Mouse (Mus musculus) spleen, postnatal 10 days (tissue): ENCODE measurements around the gene Marf1.

Source experiments
- DNase-seq, 2 experiments: peaks; one replicate each; pipeline ENCODE4 v3.0.0; 2021 to 2022; ENCODE audit warnings: low spot score in 2 of 2

Marf1 gene

DNA sequence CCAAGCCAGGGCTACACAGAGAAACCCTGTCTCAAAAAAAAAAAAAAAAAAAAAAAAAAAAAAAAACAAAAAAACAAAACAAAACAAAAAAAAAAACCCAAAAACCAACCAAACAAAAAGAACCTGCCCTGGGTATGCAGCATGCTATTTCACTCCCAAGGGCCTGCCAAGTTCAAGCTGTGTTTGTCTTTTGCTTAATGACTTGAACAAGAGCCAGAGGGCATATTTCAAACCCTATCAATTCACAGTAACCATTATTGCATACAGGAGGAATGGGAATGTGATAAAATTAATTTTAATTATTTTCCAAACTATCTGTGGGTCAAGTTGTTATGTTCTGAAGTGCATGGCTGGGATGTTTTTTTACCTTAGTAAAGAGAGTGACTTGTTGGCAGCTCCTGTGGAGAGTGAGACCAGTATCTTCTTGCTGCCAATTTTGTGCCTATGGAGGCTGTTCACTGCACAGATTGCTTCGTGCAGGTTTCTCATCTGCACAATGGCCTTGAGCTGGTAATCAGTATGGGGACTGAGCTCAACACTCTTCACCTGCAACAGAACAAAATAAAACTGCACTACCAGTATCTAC, 25.1 kb downstream of the Marf1 start:
- no peak for DNase-seq

DNA sequence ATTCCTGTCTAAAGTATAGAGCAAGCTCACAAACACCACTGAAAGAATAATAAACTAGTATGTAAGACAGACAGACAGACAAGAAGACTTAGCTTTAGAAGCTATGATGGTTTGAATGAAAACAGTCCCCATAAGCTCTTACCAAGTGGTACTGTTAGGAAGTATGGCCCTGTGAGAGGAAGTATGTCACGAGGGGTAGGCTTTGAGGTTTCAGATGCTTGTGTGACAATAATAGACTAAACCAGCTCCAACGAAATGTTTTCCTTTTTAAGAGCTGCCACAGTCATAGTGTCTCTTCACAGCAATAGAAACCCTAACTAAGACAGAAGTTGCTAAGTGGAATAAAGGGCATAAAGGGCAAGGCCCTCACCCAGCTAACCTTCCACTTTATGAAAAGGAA, 28.1 kb downstream of the Marf1 start:
- no peak for DNase-seq

GRCm38 (mm10) chr16:14131838-14132237, 31.3 kb downstream of the Marf1 start:
- no peak for DNase-seq

GRCm38 (mm10) chr16:14131376-14131775, 31.8 kb downstream of the Marf1 start:
- DNase-seq: no peak

- no peak for DNase-seq
Measured at GRCm38 (mm10) chr16:14130796-14131195, 32.4 kb downstream of the Marf1 start.

DNA sequence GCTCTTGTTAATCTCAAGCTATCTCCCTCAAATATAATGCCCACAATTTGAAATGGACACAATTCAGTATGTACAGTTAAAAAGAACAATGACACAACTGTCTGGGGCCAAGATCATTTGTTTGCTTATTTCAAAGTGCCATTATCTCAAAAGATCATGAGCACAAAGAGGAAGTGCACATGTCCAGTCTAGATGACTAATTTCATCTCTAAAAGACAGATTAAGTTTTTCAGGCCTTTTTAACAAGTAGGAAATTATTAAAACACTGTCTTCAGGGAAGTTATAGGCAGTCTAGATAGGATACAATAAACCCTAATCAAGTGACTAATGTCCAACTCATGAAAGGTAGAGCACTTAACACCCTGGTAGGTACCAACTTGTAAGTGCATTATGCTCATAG, 34.2 kb downstream of the Marf1 start:
- no peak for DNase-seq

GRCm38 (mm10) chr16:14125253-14125652, 37.9 kb downstream of the Marf1 start:
- DNase-seq: no peak

DNA sequence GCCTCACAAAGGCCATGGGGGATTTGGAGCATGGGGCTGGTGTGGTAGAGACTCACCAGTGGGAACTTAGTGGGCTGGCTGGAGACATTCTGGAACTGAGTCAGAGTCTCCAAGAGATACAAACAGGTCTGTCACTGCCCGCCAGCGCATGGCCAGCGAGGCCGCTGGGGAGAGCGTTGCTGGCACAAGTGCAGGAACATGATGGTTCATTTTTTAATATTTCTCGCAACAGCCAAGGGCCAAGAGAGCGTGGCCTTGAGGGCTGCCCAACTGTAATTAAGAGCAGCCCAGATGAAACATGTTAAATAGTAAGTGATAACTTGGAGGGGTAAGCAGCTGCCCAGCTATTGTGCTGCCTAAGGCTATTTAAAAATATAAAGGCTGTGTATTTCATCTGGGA, 38.4 kb downstream of the Marf1 start:
- no peak for DNase-seq

GRCm38 (mm10) chr16:14123901-14124300, 39.2 kb downstream of the Marf1 start:
- DNase-seq: no peak

DNA sequence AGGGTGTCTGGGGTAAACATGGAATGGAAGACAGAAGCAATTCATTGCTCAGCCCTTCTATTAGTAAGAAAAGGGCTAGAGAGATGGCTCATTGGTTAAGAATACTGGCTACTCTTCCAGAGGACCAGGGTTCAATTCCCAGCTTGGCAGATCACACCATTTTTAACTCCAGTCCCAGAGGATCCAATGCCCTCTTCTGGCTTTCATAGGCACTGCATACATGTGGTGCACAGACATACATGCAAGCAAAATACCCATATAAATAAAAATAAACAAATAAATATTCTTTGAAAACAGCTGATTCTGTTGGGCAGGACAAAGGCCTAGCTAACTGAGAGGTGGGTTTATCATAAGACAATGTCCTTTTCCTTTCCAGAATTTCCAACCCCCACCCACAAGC, 40.6 kb downstream of the Marf1 start:
- no peak for DNase-seq

DNA sequence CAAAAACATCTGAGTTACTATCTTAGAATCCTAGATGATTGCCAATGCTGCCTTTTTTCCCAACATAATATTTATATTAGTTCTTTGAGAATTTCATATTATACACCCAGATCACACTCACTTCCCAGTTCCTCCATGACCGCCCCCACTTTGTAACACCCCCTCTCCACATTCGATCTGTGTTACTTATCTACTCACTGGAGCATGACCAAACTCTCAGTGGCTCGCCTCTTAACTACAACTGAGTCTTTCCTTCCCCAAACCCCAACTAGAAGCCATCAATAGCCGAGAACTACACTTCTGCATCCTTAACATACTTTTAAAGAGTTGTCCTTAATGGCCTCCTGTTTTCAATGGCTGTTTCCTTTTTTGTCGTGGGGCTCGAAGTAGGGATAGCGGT, 41.6 kb downstream of the Marf1 start:
- DNase-seq: no peak

- no peak for DNase-seq
Measured at GRCm38 (mm10) chr16:14120941-14121340, 42.2 kb downstream of the Marf1 start.

GRCm38 (mm10) chr16:14117299-14117698, 45.9 kb downstream of the Marf1 start:
- DNase-seq: no peak

GRCm38 (mm10) chr16:14112742-14113141, 50.4 kb downstream of the Marf1 start:
- DNase-seq: no peak

- no peak for DNase-seq
Measured at GRCm38 (mm10) chr16:14112133-14112532, 51.0 kb downstream of the Marf1 start.

DNA sequence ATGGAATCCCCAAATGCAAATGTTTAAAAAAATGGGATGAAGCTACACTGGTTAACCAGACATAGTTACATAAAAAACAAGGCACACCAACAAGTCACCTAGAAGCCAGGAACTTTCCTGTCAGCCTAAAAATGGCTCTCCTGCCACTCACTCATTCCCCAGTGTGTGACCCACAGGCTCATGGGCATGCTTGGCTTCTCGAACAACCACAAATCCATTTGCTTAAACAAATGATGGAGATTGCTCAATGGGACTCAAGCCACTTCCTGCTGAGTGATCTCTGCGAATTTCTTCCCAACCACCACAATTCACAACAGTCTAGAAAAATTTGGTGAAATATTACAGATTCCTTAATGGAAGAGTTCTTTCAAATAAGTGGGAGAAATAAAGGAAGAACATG, 52.2 kb downstream of the Marf1 start:
- DNase-seq: no peak

DNA sequence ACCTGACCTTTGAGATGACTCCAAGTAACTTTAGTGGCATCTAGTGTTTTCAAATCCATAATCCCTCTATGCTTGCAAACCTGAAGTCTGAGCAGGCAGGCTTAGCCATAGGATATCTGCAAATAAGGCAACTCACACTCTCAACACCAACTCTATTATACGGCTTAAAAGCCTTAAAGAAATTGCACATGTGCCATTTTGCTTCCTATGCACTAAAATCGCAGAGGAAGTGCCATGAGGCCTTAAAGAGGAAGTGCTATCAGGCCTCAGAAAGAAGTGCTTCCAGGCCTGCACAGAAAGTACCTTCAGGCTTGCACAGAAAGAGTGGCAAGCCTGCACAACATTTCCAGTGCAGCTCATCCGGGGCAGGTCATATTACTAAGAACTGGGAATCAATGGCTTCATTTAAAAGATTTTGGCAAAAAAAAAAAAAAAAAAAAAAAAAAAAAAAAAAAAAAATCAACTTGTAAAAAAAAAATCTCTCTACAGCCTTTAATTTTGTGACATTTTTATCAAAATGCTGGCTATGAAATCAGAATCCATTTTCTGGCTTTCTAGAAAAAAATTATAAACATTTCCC, 53.4 kb downstream of the Marf1 start:
- peak in 1 of 2 experiments; percentile 16 for DNase-seq

DNA sequence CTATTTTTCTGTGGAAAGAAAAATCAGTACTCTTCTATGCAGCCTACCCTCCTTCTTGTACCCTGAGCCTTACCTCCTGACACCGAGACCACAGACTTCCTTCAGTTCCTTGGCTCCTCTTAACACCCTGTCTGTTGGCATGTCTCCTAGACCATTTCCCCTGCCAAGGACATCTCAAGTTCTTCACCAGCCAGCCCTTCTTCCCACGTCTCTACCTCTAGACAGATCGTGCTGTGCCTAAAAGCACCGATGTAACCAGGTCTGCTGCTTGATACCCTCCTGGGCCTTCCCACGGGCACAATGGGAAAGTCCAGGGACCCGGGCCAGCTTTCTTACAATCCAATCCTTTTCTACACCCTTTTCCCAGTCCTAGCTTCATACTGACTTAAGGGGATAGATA, 57.3 kb downstream of the Marf1 start:
- no peak for DNase-seq

- no peak for DNase-seq
Measured at GRCm38 (mm10) chr16:14091771-14092170, 71.4 kb downstream of the Marf1 start.

DNA sequence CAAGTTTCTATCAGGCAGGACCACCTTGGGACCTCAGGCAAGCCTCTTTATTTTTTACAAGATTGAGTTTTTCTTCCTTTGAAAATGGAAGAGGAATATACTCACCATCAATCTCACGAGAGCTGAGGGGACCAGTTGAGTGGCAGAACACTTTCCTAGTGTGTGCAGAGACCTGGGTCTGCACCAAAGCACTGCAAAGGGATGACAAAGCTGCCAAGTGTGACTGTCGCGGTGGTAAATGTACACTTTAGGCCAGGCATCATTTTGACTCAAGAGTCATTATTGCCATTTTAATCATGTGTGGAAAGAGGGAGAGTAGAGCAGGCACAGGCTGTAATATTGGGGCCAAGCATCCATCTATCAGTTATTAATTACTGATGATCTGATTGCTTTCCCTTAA, 73.9 kb downstream of the Marf1 start:
- DNase-seq: no peak

- peak in 1 of 2 experiments; percentile 20 for DNase-seq
Measured at GRCm38 (mm10) chr16:14088249-14088648, 74.9 kb downstream of the Marf1 start.

DNA sequence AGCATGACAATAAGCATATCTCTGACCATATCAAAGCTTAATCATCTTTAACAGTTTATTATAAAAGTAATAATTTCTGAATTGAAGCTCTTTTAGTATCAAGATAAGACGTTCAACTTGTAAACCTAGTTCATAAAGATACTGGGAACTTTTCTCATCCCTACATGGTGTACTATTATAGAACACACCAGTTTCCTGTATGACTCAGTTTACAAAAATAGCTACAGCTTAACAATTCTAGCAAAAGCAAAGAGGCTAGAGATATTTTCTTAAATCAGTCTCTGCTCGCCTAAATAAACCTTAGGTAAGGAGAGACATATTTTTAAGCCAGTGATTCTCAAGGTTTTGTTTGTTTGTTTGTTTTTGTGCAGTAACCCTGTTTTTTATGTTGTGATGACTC, 80.2 kb downstream of the Marf1 start:
- DNase-seq: no peak

DNA sequence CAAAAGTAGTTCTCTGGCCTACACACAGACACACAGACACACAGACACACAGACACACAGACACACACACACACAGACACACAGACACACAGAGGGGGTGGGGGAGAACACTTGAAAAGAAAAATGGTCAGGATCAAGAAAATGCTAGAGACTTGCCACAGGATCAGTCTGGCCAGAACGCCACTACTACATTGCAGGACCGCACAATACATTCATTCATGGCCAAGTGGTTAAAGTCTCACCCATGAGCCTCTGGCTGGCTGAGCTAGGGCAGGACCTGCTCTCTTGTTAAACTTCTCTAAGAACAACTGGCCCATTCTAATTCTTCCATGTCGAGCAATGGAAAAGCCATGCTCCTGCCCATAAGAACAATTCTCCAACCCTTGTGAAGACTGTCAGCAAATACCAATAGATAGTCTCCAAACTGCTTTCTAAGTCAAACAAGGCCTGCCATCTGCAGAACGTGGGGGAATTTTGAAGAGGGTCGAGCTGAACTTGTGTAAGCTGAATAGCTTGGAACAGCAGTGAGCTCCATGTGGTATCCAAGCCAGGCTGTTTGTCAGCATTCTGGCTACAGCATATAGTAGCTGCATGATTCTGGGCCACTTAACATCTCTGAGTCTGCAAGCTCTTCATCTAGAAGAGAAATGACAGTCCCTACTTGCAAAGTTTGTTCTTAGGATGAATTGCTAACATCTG, 92.5 kb downstream of the Marf1 start:
- no peak for DNase-seq
